Mouse (Mus musculus) CH12.LX (cell line): ENCODE measurements around the gene Fntb. TPM values are rescaled to one million over a fixed set of nuclear protein-coding genes. Genes with fewer than 3 reads are reported as not detected.

ENCODE experiments used
- DNase-seq: peaks from one replicate; pipeline ENCODE4 v3.0.0-alpha.2; 2013; ENCODE audit errors: extremely low read depth
- H3K27ac ChIP-seq: 2 replicates; pipeline ENCODE4 v1.5.1; 2012; ENCODE audit warnings: low read depth, mild to moderate bottlenecking, control low read depth, moderate library complexity; ENCODE audit not compliant: insufficient read depth
- H3K27me3 ChIP-seq: replicated peaks from 2 replicates; pipeline ENCODE3; 2012; ENCODE audit warnings: inconsistent platforms
- H3K36me3 ChIP-seq, 2 experiments: replicated peaks in 1 of 2; 2 replicates each; pipeline versions ENCODE3 to v1.6.1; 2012; ENCODE audit warnings: inconsistent platforms in 1 of 2, low read length in 1 of 2, mild to moderate bottlenecking in 1 of 2, mixed read lengths in 1 of 2, moderate library complexity in 1 of 2; ENCODE audit not compliant: control insufficient read depth in 1 of 2, insufficient read depth in 1 of 2
- H3K4me1 ChIP-seq, 2 experiments: 2 replicates each; pipeline ENCODE4 v1.6.1; 2012; ENCODE audit warnings: inconsistent platforms in 1 of 2, moderate library complexity in 1 of 2; ENCODE audit not compliant: insufficient read depth in 2 of 2, control insufficient read depth in 1 of 2
- H3K4me2 ChIP-seq: 2 replicates; pipeline ENCODE4 v1.6.1; 2012; ENCODE audit warnings: low read depth, mild to moderate bottlenecking, control low read depth; ENCODE audit not compliant: poor library complexity, insufficient read depth, severe bottlenecking
- H3K4me3 ChIP-seq, 3 experiments: fragments of 150-350 bp in 1 of 3; sonication (generic) in 1 of 3; replicated peaks in 1 of 3; 2 replicates each; pipeline versions ENCODE3 to v1.5.1; 2011 to 2012; ENCODE audit warnings: low read depth in 2 of 3, low read length in 2 of 3, mild to moderate bottlenecking in 2 of 3, moderate library complexity in 2 of 3, control low read depth in 1 of 3, improper control_type of control experiment in 1 of 3, inconsistent platforms in 1 of 3, mixed read lengths in 1 of 3; ENCODE audit not compliant: poor library complexity in 1 of 3
- H3K79me2 ChIP-seq: replicated peaks from 2 replicates; pipeline ENCODE4 v1.6.1; 2012; ENCODE audit warnings: mild to moderate bottlenecking, moderate library complexity; ENCODE audit not compliant: control insufficient read depth, poor library complexity, insufficient read depth, severe bottlenecking; ENCODE audit errors: extremely low read depth
- H3K9ac ChIP-seq: 2 replicates; pipeline ENCODE4 v1.6.1; 2012; ENCODE audit warnings: low read depth, mild to moderate bottlenecking, control low read depth, moderate library complexity; ENCODE audit not compliant: insufficient read depth
- H3K9me3 ChIP-seq: replicated peaks from 2 replicates; pipeline ENCODE3; 2012; ENCODE audit warnings: low read length, inconsistent platforms, mixed read lengths
- BHLHE40 ChIP-seq: IDR thresholded peaks from 2 replicates; pipeline ENCODE4 v1.6.1; 2011; ENCODE audit warnings: mild to moderate bottlenecking, low read depth, low read length, improper control_type of control experiment
- CHD1 ChIP-seq: IDR thresholded peaks from 2 replicates; pipeline ENCODE4 v1.6.1; 2012; ENCODE audit warnings: low read depth, low read length, improper control_type of control experiment, inconsistent platforms
- CHD2 ChIP-seq: IDR thresholded peaks from 2 replicates; pipeline ENCODE4 v1.6.1; 2011; ENCODE audit warnings: low read length, improper control_type of control experiment
- ELF1 ChIP-seq: IDR thresholded peaks from 2 replicates; pipeline ENCODE4 v1.6.1; 2014; ENCODE audit warnings: low read depth, mild to moderate bottlenecking, inconsistent platforms, low read length, improper control_type of control experiment
- EP300 ChIP-seq: IDR thresholded peaks from 2 replicates; pipeline ENCODE4 v1.6.1; 2011; ENCODE audit warnings: low read length, improper control_type of control experiment
- HCFC1 ChIP-seq: IDR thresholded peaks from 2 replicates; pipeline ENCODE4 v1.6.1; 2012; ENCODE audit warnings: low read depth, mild to moderate bottlenecking, inconsistent platforms, low read length, improper control_type of control experiment
- JUN ChIP-seq: IDR thresholded peaks from 2 replicates; pipeline ENCODE4 v1.6.1; 2011; ENCODE audit warnings: low read depth, mild to moderate bottlenecking, low read length, improper control_type of control experiment, moderate library complexity; ENCODE audit not compliant: insufficient read depth
- JUND ChIP-seq: conservative IDR thresholded peaks from 2 replicates; pipeline ENCODE4 v1.6.1; 2011; ENCODE audit warnings: low read depth, low read length, improper control_type of control experiment
- MAZ ChIP-seq: IDR thresholded peaks from 2 replicates; pipeline ENCODE4 v1.6.1; 2012; ENCODE audit warnings: low read depth, mild to moderate bottlenecking, inconsistent platforms, low read length, improper control_type of control experiment, moderate library complexity
- NRF1 ChIP-seq: IDR thresholded peaks from 2 replicates; pipeline ENCODE4 v1.6.1; 2014; ENCODE audit warnings: low read depth, mild to moderate bottlenecking, inconsistent platforms, low read length, improper control_type of control experiment, moderate library complexity
- PAX5 ChIP-seq: IDR thresholded peaks from 2 replicates; pipeline ENCODE4 v1.6.1; 2012; ENCODE audit warnings: low read length, inconsistent platforms, mixed read lengths
- POLR2A ChIP-seq: IDR thresholded peaks from 2 replicates; pipeline ENCODE4 v1.6.1; 2011; ENCODE audit warnings: low read depth, mild to moderate bottlenecking, improper control_type of control experiment, low read length
- RCOR1 ChIP-seq: conservative IDR thresholded peaks from 2 replicates; pipeline ENCODE4 v1.6.1; 2012; ENCODE audit warnings: low read depth, mild to moderate bottlenecking, inconsistent platforms, low read length, improper control_type of control experiment
- TBP ChIP-seq: conservative IDR thresholded peaks from 2 replicates; pipeline ENCODE4 v1.6.1; 2011; ENCODE audit warnings: low read depth, low read length, improper control_type of control experiment
- USF2 ChIP-seq: conservative IDR thresholded peaks from 2 replicates; pipeline ENCODE4 v1.6.1; 2011; ENCODE audit warnings: low read depth, low read length, improper control_type of control experiment
- ZC3H11A ChIP-seq: IDR thresholded peaks from 2 replicates; pipeline ENCODE4 v1.6.1; 2012; ENCODE audit warnings: low read depth, mild to moderate bottlenecking, inconsistent platforms, low read length, improper control_type of control experiment
- ZKSCAN1 ChIP-seq: IDR thresholded peaks from 2 replicates; pipeline ENCODE4 v1.6.1; 2012; ENCODE audit warnings: low read depth, inconsistent platforms, low read length, improper control_type of control experiment, borderline replicate concordance
- ZNF384 ChIP-seq: IDR thresholded peaks from 2 replicates; pipeline ENCODE4 v1.6.1; 2012; ENCODE audit warnings: low read depth, low read length, improper control_type of control experiment, inconsistent platforms
- dilution Hi-C: fragments of 300-500 bp; cut with MboI; formaldehyde crosslinking; loops from 2 replicates; pipeline ENCODE4 v1.14.3; 2020; ENCODE audit warnings: low sequenced_read_pairs; ENCODE audit not compliant: extremely low pct_unique_long_range_greater_than_20kb, extremely low pct_ligation_motif_present
- in situ Hi-C: fragments of 300-500 bp; cut with MboI; formaldehyde crosslinking; loops from 3 replicates; pipeline ENCODE4 v1.14.3; 2019; ENCODE audit warnings: low sequenced_read_pairs, low pct_ligation_motif_present, low pct_unique_long_range_greater_than_20kb, mixed read lengths
- polyA plus RNA-seq: library from polyadenylated mRNA; unstranded; fragments of >175 nt; gene quantifications from 2 replicates; pipeline ENCODE4 v1.2.1, GENCODE M21; 2012; ENCODE audit warnings: low read depth; ENCODE audit not compliant: insufficient read length
- total RNA-seq, 2 experiments: library from RNA; depleted of rRNA; stranded (reverse); fragments of 300-350 nt in 1 of 2; fragments of >200 nt in 1 of 2; gene quantifications; 2 replicates each; pipeline ENCODE4 v1.2.3; 2012 to 2014

Gene Fntb
- total and polyA plus RNA-seq, 3 experiments: 5.6 to 19.5 (median 9.2) TPM

GRCm38 (mm10) chr12:76885103-76885502, 119.7 kb downstream of the Fntb start:
- H3K4me3 ChIP-seq: no peak overlapping the region
- peaks cover 8 to 28% of the 10 kb centered on the region in 2 experiments; a peak in 3 of 4 replicates for H3K4me1 ChIP-seq
- no peak overlapping the region for H3K4me2 ChIP-seq
- H3K36me3 ChIP-seq: peaks cover 4 to 36% of the 10 kb centered on the region in 2 experiments
- no peaks in the 10 kb centered on the region for H3K79me2 ChIP-seq
- H3K9ac ChIP-seq: no peak overlapping the region
- DNase-seq: no peak
- H3K27me3 ChIP-seq: no peaks in the 10 kb centered on the region
- H3K27ac ChIP-seq: no peak overlapping the region
- H3K9me3 ChIP-seq: no peaks in the 10 kb centered on the region
- in situ Hi-C loops: no loop called here
- dilution Hi-C loops: no loop called here
- no peak for TF ChIP-seq RCOR1
- no peak for TF ChIP-seq MAZ
- TF ChIP-seq ZKSCAN1: no peak
- no peak for TF ChIP-seq NRF1
- no peak for TF ChIP-seq CHD2
- TF ChIP-seq EP300: no peak
- no peak for TF ChIP-seq BHLHE40
- TF ChIP-seq JUN: no peak

- DNase-seq: peak; percentile 51
- in situ Hi-C loops (no loop called here), dilution Hi-C loops (no loop called here)
- Histone ChIP-seq H3K27ac (no peak overlapping the region), H3K4me3 (no peak overlapping the region), H3K79me2 (no peaks in the 10 kb centered on the region), H3K27me3 (no peaks in the 10 kb centered on the region), H3K9me3 (no peaks in the 10 kb centered on the region), H3K9ac (no peak overlapping the region), H3K36me3 (peaks cover 9 to 53% of the 10 kb centered on the region in 2 experiments), H3K4me2 (0 out of 2 replicates have a peak overlapping the region, but pooled peaks have one; percentile 35), H3K4me1 (peaks cover 5 to 20% of the 10 kb centered on the region in 2 experiments; a peak in 3 of 4 replicates)
- peak; percentile 14; the same call in 1 of the 2 replicates for TF ChIP-seq POLR2A
- TF ChIP-seq ELF1: peak; percentile 77
- no peak for TF ChIP-seq TBP
- no peak for TF ChIP-seq USF2
- TF ChIP-seq HCFC1: peak; percentile 70
- TF ChIP-seq JUND: no peak
- no peak for TF ChIP-seq PAX5
- TF ChIP-seq CHD1: no peak
- TF ChIP-seq ZNF384: no peak
- no peak for TF ChIP-seq ZC3H11A
These were observed 121.4 kb downstream of the Fntb start for GRCm38 (mm10) chr12:76886826-76887225.
